Comparison of ENCODE assay signal across 8 mouse cellular contexts in the genomic region with DNA sequence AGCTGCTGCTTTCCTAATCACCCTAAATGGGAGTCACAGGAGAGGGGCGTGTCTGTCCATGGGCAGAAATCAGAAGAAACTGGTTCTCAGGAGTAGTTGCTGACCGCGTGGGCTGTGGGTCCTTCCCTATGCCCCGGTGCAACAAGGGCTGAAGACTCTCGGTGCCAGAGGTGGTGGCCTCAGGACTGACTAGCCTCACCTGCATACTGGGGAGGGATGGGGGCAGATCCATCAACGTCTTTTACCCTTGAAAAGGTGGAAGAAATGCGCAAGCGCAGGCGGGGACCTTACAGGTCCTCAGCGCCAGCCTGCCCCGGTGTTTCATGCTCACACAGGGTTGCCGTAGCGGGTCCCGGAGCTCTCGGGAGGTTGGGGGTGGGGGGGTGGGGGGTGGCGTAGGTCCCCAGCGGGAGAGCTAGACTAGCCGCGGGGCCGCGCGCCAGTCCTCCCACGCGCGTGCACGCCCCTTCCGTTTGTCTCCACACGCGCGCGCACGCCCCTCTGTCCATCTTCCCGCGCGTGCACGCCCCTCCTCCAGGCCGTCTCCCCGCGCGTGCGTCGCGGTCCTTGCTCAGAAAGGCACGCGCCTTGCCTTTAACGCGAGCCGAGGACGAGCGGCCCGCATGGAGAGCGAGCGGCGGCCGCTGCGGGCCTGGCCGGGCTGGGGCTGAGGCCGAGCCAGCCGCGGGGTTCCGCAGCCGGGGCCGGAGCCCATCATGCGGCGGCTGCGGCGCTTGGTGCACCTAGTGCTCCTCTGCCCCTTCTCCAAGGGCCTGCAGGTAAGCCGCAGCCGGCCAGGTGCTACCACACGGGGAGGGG. TPM values are rescaled to one million over a fixed set of nuclear protein-coding genes. Genes with fewer than 3 reads are reported as not detected.
DNase-seq lines count a peak whose midpoint lies in the region; ATAC-seq and TF ChIP-seq lines count a peak whose summit lies in the region.

Gene Fam69b, plus strand, starts transcription at position 537 of the 819 bp plus-strand sequence.

- peak within 1 kb of the TSS; percentile 98 for H3K4me2 ChIP-seq in hindbrain, postnatal 0 days (ENCODE audit: low read depth, low read length)

- under 1% methylated on average over 63 of the region's 70 CpGs for WGBS in hindbrain, postnatal 0 days

- no peaks in the 10 kb centered on the region for H3K9me3 ChIP-seq in hindbrain, postnatal 0 days (ENCODE audit: low read length)

- peak within 1 kb of the TSS; percentile 92 for H3K9ac ChIP-seq in hindbrain, postnatal 0 days (replicated peaks; ENCODE audit: low read length)

- peaks cover 10% of the 10 kb centered on the region for H3K4me1 ChIP-seq in hindbrain, postnatal 0 days (ENCODE audit: insufficient read depth, low read length)

- H3K4me3 ChIP-seq in hindbrain, postnatal 0 days (ENCODE audit: low read length) = peak within 1 kb of the TSS; percentile 71

- no peak for TF ChIP-seq CTCF in hindbrain, postnatal 0 days (IDR thresholded peaks at IDR 0.05; ENCODE audit: low read depth)

- H3K36me3 ChIP-seq in hindbrain, postnatal 0 days (ENCODE audit: insufficient read depth, low read length) = no peaks in the 10 kb centered on the region

- ATAC-seq in common myeloid progenitor, adult 5-6 weeks (replicated peaks; ENCODE audit: low read depth, poor library complexity, severe bottlenecking) = peak; percentile 46; the same call in 1 of the 2 replicates
- ATAC-seq in hindbrain, postnatal 0 days = peak; percentile 83
- no peak for ATAC-seq in erythroid progenitor cell, adult 5-6 weeks (replicated peaks; ENCODE audit: low FRiP score, poor library complexity, severe bottlenecking)

- peak; percentile 64 to 67 for DNase-seq in adrenal gland, adult 18-20 months (ENCODE audit: low spot score in 2 of 2)
- DNase-seq in gastrocnemius, postnatal 10 days = peak; percentile 71
- peak; percentile 97 for DNase-seq in hindbrain, postnatal 0 days (ENCODE audit: low spot score)
- peak; percentile 87 to 92 for DNase-seq in left cerebral cortex, adult 18-20 months (ENCODE audit: low spot score in 2 of 2)
- DNase-seq in lung, postnatal 25 days (ENCODE audit: low spot score) = peak; percentile 56
- peak; percentile 92 for DNase-seq in right cerebral cortex, adult 18-20 months

- H3K27me3 ChIP-seq in hindbrain, postnatal 0 days (ENCODE audit: insufficient read depth, low read length) = no peaks in the 10 kb centered on the region

- H3K27ac ChIP-seq in hindbrain, postnatal 0 days = peak within 1 kb of the TSS; percentile 91

RNA-seq across cellular contexts. Expression of gene Fam69b, which starts in this region (rescaled TPM):
- total RNA-seq in adrenal gland, adult 18-20 months (2021) = 10 to 100 TPM in 1 of 2 experiments, 1 to 10 TPM in 1; 8.6 to 13.9 TPM
- 17.5 and 19.9 TPM in 2 replicates for total RNA-seq in common myeloid progenitor, adult 5-6 weeks (2017)
- 1 to 10 TPM; 2.9 to 3.4 TPM for total RNA-seq in gastrocnemius, postnatal 10 days (2021)
- total RNA-seq in hindbrain, postnatal 0 days (2014; rRNA removed) = 289 and 302 TPM in 2 replicates
- polyA plus RNA-seq in hindbrain, postnatal 0 days (2015; fragmentation: Nextera tagmentation; extraction: Ambion mirVana) = 129 and 142 TPM in 2 replicates
- total RNA-seq in left cerebral cortex, adult 18-20 months (2021) = 10 to 100 TPM; 74.1 to 77.2 TPM
- total RNA-seq in erythroid progenitor cell, adult 5-6 weeks (2015; ENCODE audit: low replicate concordance) = not detected in 2 replicates
- total RNA-seq in erythroid progenitor cell, adult 5-6 weeks (2017; ENCODE audit: low replicate concordance) = not detected in 2 replicates
